Comparison of ENCODE assay signal across 8 mouse cellular contexts in genomic region chr4:148040029-148040830, GRCm38 (mm10). TPM values are rescaled to one million over a fixed set of nuclear protein-coding genes. Genes with fewer than 3 reads are reported as not detected.
DNase-seq lines count a peak whose midpoint lies in the region; ATAC-seq and TF ChIP-seq lines count a peak whose summit lies in the region.

No protein-coding gene starts in this region.

- H3K4me1 ChIP-seq in forebrain, postnatal 0 days (ENCODE audit: insufficient read depth) = peaks cover 20% of the 10 kb centered on the region
- H3K4me1 ChIP-seq in limb, embryonic 10.5 days = peaks cover 49% of the 10 kb centered on the region

- H3K9me3 ChIP-seq in forebrain, postnatal 0 days (ENCODE audit: low read length) = no peaks in the 10 kb centered on the region
- no peaks in the 10 kb centered on the region for H3K9me3 ChIP-seq in limb, embryonic 10.5 days (replicated peaks)

- H3K4me2 ChIP-seq in forebrain, postnatal 0 days (ENCODE audit: low read depth) = peak overlapping the region; percentile 96

- peaks cover 9% of the 10 kb centered on the region; the same call in 1 of the 2 replicates for H3K36me3 ChIP-seq in forebrain, postnatal 0 days (ENCODE audit: insufficient read depth)
- peaks cover 41% of the 10 kb centered on the region for H3K36me3 ChIP-seq in limb, embryonic 10.5 days
- H3K36me3 ChIP-seq in splenic B cell, adult 2 months (ENCODE audit: control insufficient read depth, insufficient read depth, low read length, poor library complexity, severe bottlenecking) = no peaks in the 10 kb centered on the region

- peak overlapping the region; percentile 49; the same call in 1 of the 2 replicates for H3K9ac ChIP-seq in forebrain, postnatal 0 days

- no peak for ATAC-seq in forebrain, postnatal 0 days

- DNase-seq in heart, adult 18-20 months = peak; percentile 55 to 64
- DNase-seq in heart, postnatal 25 days (ENCODE audit: low spot score) = no peak
- peak; percentile 37 for DNase-seq in MN1 (ENCODE audit: low spot score)
- no peak for DNase-seq in forebrain, postnatal 0 days
- no peak for DNase-seq in limb, embryonic 10.5 days (ENCODE audit: low spot score)
- peak; percentile 4 for DNase-seq in splenic B cell, adult 2 months (ENCODE audit: low read depth, low spot score)
- DNase-seq in layer of hippocampus, postnatal 10 days (ENCODE audit: low spot score in 2 of 2) = no peak
- DNase-seq in thymus, postnatal 14 days = no peak

- peak overlapping the region; percentile 54; the same call in 1 of the 2 replicates for H3K27ac ChIP-seq in forebrain, postnatal 0 days (ENCODE audit: low read depth, low read length)
- peak overlapping the region; percentile 82 for H3K27ac ChIP-seq in limb, embryonic 10.5 days

- peak overlapping the region; percentile 27; the same call in 1 of the 2 replicates for H3K4me3 ChIP-seq in forebrain, postnatal 0 days (ENCODE audit: low read depth, low read length)
- peak overlapping the region; percentile 57 for H3K4me3 ChIP-seq in limb, embryonic 10.5 days

- no peaks in the 10 kb centered on the region for H3K27me3 ChIP-seq in forebrain, postnatal 0 days (ENCODE audit: insufficient read depth, low read length)
- no peaks in the 10 kb centered on the region for H3K27me3 ChIP-seq in limb, embryonic 10.5 days (ENCODE audit: low read depth, poor library complexity, severe bottlenecking)
- H3K27me3 ChIP-seq in splenic B cell, adult 2 months (ENCODE audit: control insufficient read depth, insufficient read depth, low read length, poor library complexity, severe bottlenecking) = no peaks in the 10 kb centered on the region

- intact Hi-C loops in heart, postnatal 25 days (cut with DNase I) = no loop called here

- no peak for TF ChIP-seq CTCF in forebrain, postnatal 0 days (IDR thresholded peaks at IDR 0.05; ENCODE audit: low read depth)

- 57% methylated on average over 15 of the region's 15 CpGs for WGBS in forebrain, postnatal 0 days
- 68% methylated on average over 15 of the region's 15 CpGs for WGBS in limb, embryonic 10.5 days

RNA-seq across cellular contexts. Expression of gene Mthfr, which starts 1.4 kb away (rescaled TPM):
- total RNA-seq in heart, adult 18-20 months (2021) = 10 to 100 TPM in 1 of 2 experiments, 1 to 10 TPM in 1; 7.9 to 10.7 TPM
- 10 to 100 TPM in 1 of 2 experiments, 1 to 10 TPM in 1; 9.7 to 11.3 TPM for total RNA-seq in heart, postnatal 25 days (2021)
- total RNA-seq in forebrain, postnatal 0 days (2014; rRNA removed) = 27.0 and 34.5 TPM in 2 replicates
- 3.6 and 7.9 TPM in 2 replicates for polyA plus RNA-seq in forebrain, postnatal 0 days (2015; fragmentation: Nextera tagmentation; extraction: Ambion mirVana)
- polyA plus RNA-seq in limb, embryonic 10.5 days (2016; fragmentation: Nextera tagmentation; extraction: Ambion mirVana) = 23.3 and 25.8 TPM in 2 replicates
- total RNA-seq in layer of hippocampus, postnatal 10 days (2021) = 10 to 100 TPM; 23.3 to 24.9 TPM

RNA-seq across cellular contexts. Expression of gene Clcn6, which starts 1.6 kb away (rescaled TPM):
- total RNA-seq in heart, adult 18-20 months (2021) = 1 to 10 TPM; 7.8 to 8.0 TPM
- total RNA-seq in heart, postnatal 25 days (2021) = 1 to 10 TPM; 8.6 to 8.7 TPM
- 48.2 and 61.0 TPM in 2 replicates for total RNA-seq in forebrain, postnatal 0 days (2014; rRNA removed)
- polyA plus RNA-seq in forebrain, postnatal 0 days (2015; fragmentation: Nextera tagmentation; extraction: Ambion mirVana) = 19.9 and 26.3 TPM in 2 replicates
- polyA plus RNA-seq in limb, embryonic 10.5 days (2016; fragmentation: Nextera tagmentation; extraction: Ambion mirVana) = 6.3 and 9.1 TPM in 2 replicates
- 10 to 100 TPM; 67.8 to 70.3 TPM for total RNA-seq in layer of hippocampus, postnatal 10 days (2021)

RNA-seq across cellular contexts. Expression of gene Nppa, which starts 39.7 kb away (rescaled TPM):
- 1,000 to 10,000 TPM; 1,365 to 1,908 TPM for total RNA-seq in heart, adult 18-20 months (2021)
- total RNA-seq in heart, postnatal 25 days (2021) = 1,000 to 10,000 TPM; 2,183 to 2,475 TPM
- total RNA-seq in forebrain, postnatal 0 days (2014; rRNA removed) = 1.5 TPM in 1 of 2 replicates, not detected in the other
- polyA plus RNA-seq in forebrain, postnatal 0 days (2015; fragmentation: Nextera tagmentation; extraction: Ambion mirVana) = 1.1 and 2.2 TPM in 2 replicates
- 2.2 and 7.7 TPM in 2 replicates for polyA plus RNA-seq in limb, embryonic 10.5 days (2016; fragmentation: Nextera tagmentation; extraction: Ambion mirVana)
- total RNA-seq in layer of hippocampus, postnatal 10 days (2021) = under 1 TPM in 1 of 2 experiments, not detected in 1; 0.43 TPM

RNA-seq across cellular contexts. Expression of gene Agtrap, which starts 47.6 kb away (rescaled TPM):
- total RNA-seq in heart, adult 18-20 months (2021) = 10 to 100 TPM; 47.8 to 50.4 TPM
- 10 to 100 TPM; 43.0 to 43.5 TPM for total RNA-seq in heart, postnatal 25 days (2021)
- total RNA-seq in forebrain, postnatal 0 days (2014; rRNA removed) = 3.8 and 4.2 TPM in 2 replicates
- polyA plus RNA-seq in forebrain, postnatal 0 days (2015; fragmentation: Nextera tagmentation; extraction: Ambion mirVana) = 5.6 and 7.9 TPM in 2 replicates
- 13.1 and 14.1 TPM in 2 replicates for polyA plus RNA-seq in limb, embryonic 10.5 days (2016; fragmentation: Nextera tagmentation; extraction: Ambion mirVana)
- 1 to 10 TPM; 5.5 to 7.3 TPM for total RNA-seq in layer of hippocampus, postnatal 10 days (2021)

RNA-seq across cellular contexts. Expression of gene Nppb, which starts 54.6 kb away (rescaled TPM):
- 100 to 1,000 TPM; 170 to 310 TPM for total RNA-seq in heart, adult 18-20 months (2021)
- 100 to 1,000 TPM; 169 to 448 TPM for total RNA-seq in heart, postnatal 25 days (2021)
- not detected in 2 replicates for total RNA-seq in forebrain, postnatal 0 days (2014; rRNA removed)
- 0.21 TPM in 1 of 2 replicates, not detected in the other for polyA plus RNA-seq in forebrain, postnatal 0 days (2015; fragmentation: Nextera tagmentation; extraction: Ambion mirVana)
- polyA plus RNA-seq in limb, embryonic 10.5 days (2016; fragmentation: Nextera tagmentation; extraction: Ambion mirVana) = not detected in 2 replicates
- total RNA-seq in layer of hippocampus, postnatal 10 days (2021) = not detected

Comparison
In these comparisons a context has a peak if more than half of its experiments do, and no peak if none do; other contexts are left out.
1. DNase-seq: peak in heart, adult 18-20 months (2 of 2), MN1 (single experiment) and splenic B cell, adult 2 months (single experiment); none in heart, postnatal 25 days (single experiment), forebrain, postnatal 0 days (single experiment), limb, embryonic 10.5 days (single experiment), layer of hippocampus, postnatal 10 days (0 of 2) and thymus, postnatal 14 days (single experiment).
2. RNA of gene Nppa, which starts 39.7 kb away (total RNA-seq): 2,183 to 2,475 TPM in heart, postnatal 25 days and 1,365 to 1,908 TPM in heart, adult 18-20 months; 0.43 TPM in layer of hippocampus, postnatal 10 days and 1.5 TPM in forebrain, postnatal 0 days; every median in the first group is over 100 times any median in the second.